Mouse (Mus musculus) heart, postnatal 0 days (tissue): ENCODE measurements around the gene Zfp148.
A peak's percentile ranks its signal among the peaks of the same experiment; 100 is the strongest.

Source experiments
- CTCF ChIP-seq: IDR thresholded peaks from 2 replicates; pipeline ENCODE4 v1.5.1; 2016; ENCODE audit warnings: antibody characterized with exemption, control low read depth, low read depth
- EP300 ChIP-seq: IDR thresholded peaks from 2 replicates; pipeline ENCODE4 v1.6.1; 2016; ENCODE audit warnings: antibody characterized with exemption, low read depth

- peak; percentile 82 for TF ChIP-seq CTCF
- 0 out of 2 replicates have a peak, but pooled peaks have one; percentile 47 for TF ChIP-seq EP300
Observed at GRCm38 (mm10) chr16:33337177-33337576, 43.5 kb upstream of the Zfp148 start.
